Mouse (Mus musculus) small intestine, adult 2 months (tissue): ENCODE data around the gene Pigr.

Source experiments
- CTCF ChIP-seq: fragments of 200-500 bp; IDR thresholded peaks from 2 replicates; pipeline ENCODE4 v1.5.1; 2012; ENCODE audit warnings: low read depth, mild to moderate bottlenecking, control low read depth, inconsistent platforms, low read length, moderate library complexity, mixed read lengths; ENCODE audit not compliant: insufficient replicate concordance, insufficient read length; ENCODE audit errors: extremely low read depth
- POLR2A ChIP-seq: fragments of 200-500 bp; IDR thresholded peaks from 2 replicates; pipeline ENCODE4 v1.6.1; 2012; ENCODE audit warnings: low read depth, mild to moderate bottlenecking, control low read depth, inconsistent platforms, low read length, moderate library complexity

- TF ChIP-seq CTCF (no peak), POLR2A (no peak)
These were observed 46.4 kb downstream of the Pigr start for GRCm38 (mm10) chr1:130872912-130873311.
